Mouse (Mus musculus): ENCODE results near the gene Zcchc13.
A peak's percentile ranks its signal among the peaks of the same experiment; 100 is the strongest.

Gene Zcchc13

GRCm38 (mm10) chrX:103630303-103630702 lies at the start of gene Zcchc13:
Zcchc13 (plus strand) TSS chrX:103630586.
- DNase-seq (ENCODE audit: low read depth, low spot score) = no peak

- no peak for DNase-seq (ENCODE audit: low read depth, low spot score)
Observed at GRCm38 (mm10) chrX:103584262-103584661, 46.1 kb upstream of the Zcchc13 start.

DNA sequence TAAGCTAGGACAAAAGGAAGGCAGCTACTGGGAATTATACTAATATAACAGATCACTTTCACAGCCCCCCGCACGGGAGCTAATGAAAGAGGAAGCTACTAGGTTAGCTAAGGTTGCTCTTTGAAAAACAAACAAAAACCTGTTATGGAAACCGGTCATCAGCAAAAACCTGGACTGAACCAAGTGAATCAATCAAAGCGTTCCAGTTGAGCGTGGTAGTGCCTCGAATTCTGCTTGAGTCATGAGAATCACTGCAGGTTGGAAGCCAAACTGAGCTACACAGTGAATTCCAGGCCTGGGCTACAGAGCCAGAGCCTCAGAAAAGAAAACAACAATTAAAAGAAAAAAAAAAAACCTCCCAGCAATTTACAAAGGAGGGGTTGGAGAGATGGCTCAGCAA lies 38.3 kb upstream of the Zcchc13 start:
- no peak for DNase-seq (ENCODE audit: low read depth, low spot score)

DNA sequence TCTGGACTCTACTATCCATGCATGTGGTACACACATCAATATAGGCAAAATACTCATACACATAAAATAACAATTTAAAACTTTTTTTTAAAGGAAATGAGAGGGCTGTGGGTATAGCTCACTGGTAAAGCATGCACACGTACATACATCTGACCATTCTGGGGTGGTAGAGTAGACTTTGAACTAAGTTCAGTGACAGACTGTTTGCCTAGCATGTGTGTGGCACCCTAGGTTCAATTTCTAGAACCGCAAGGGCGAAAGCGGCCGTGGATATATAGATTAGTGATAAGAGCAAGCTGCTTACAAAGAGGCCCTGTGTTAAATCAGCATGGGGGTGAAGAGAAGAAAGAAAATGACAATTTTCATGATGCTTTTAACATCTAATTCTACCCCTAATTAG lies 27.8 kb upstream of the Zcchc13 start:
- DNase-seq (ENCODE audit: low read depth, low spot score) = no peak

DNA sequence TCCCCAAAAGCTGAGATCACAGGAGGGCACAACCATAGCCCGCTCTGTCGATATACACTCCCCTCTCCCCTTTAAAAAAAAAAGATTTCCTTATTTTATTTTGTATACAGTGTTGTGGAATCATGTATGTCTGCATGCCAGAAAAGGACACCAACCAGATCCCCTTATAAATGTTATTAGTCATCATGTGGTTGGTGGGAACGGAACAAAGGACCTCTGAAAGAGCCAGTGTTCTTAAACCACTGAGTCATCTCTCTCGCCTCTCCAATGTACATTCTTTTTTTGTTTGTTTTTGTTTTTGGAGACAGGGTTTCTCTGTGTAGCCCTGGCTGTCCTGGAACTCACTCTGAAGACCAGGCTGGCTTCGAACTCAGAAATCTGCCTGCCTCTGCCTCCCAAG lies 26.2 kb upstream of the Zcchc13 start:
- no peak for DNase-seq (ENCODE audit: low read depth, low spot score)

- DNase-seq (ENCODE audit: low read depth, low spot score) = no peak
Observed at GRCm38 (mm10) chrX:103605473-103605872, 24.9 kb upstream of the Zcchc13 start.

GRCm38 (mm10) chrX:103610401-103610800 lies 20.0 kb upstream of the Zcchc13 start:
- no peak for DNase-seq (ENCODE audit: low read depth, low spot score)

DNA sequence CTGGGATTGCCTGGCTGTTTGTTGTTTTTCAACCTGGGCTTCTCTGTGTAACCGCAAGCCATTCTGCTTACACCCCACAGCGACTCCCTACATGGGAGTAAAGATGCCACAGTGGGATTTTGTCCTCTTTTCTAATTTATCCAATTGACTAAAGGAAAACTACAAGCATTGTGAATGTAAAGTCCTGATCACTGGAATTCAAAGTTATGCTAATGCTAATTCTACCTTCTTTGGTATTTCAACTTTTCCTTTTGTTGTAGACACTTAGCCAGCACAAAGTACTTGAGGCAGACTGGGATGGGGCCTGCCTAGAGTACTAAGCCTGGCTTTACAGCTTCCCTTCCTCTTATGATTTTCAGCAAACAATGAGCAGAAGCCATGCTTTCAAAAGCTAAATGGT lies 18.9 kb upstream of the Zcchc13 start:
- DNase-seq (ENCODE audit: low read depth, low spot score) = no peak

DNA sequence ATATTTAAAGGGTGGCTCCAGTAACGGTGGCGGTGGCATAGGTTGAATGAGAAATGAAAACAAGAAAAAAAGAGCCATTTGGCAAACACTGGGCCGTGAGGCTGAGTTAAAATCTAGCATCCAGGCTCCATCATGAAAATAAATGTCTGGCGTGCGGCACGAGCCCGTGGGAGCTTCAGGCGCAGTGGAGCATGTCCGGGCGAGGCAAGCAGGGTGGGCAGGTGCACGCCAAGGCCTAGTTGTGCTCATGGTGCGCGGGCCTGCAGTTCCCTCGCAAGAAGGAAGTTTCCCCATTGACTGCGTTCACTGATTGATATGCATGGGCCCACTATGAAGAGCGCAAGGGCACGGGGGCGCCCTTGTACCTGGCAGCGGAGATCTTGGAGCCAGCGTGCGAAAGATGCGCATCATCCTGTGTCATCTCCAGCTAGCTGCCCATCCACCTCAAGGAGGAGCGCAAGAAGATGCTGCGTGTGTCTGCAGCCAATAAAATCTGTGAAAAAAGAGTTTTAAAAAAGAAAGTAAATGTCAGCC lies 15.6 kb upstream of the Zcchc13 start:
- no peak for DNase-seq (ENCODE audit: low read depth, low spot score)

DNA sequence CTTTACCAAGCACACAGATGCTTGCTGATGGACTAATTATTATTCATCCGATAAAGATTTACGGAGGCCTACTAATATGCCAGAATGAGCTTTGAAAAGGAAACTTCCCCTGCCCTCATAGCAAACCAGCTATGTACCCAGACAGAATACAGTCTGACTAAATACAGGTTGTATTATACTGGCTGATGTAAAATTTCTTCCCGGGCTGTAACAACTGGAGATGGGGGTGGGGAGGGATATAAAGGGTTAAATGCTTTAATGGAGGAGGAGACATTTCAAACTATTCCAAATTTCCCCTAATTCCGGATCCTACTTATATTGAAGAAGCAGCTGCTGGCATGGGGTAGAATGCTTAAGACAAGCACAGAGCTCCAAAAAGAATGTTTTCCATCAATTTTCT lies 14.9 kb upstream of the Zcchc13 start:
- no peak for DNase-seq (ENCODE audit: low read depth, low spot score)

DNA sequence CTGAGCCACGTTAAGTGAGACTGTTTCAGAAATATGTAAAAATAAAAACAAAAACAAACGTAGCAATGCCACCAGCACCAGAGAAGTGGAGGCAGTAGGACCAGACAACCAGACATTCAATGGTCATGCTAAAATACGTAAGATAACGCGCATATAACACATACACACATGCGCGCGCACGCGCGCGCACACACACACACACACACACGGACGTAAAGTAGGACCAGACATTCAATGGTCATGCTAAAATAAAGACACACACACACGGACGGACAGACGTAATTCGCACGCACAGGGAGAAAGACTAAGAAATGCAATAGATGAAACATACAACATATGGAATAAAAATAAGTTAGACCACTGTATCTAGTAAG lies 14.2 kb upstream of the Zcchc13 start:
- peak; percentile 54 for DNase-seq (ENCODE audit: low read depth, low spot score)

DNA sequence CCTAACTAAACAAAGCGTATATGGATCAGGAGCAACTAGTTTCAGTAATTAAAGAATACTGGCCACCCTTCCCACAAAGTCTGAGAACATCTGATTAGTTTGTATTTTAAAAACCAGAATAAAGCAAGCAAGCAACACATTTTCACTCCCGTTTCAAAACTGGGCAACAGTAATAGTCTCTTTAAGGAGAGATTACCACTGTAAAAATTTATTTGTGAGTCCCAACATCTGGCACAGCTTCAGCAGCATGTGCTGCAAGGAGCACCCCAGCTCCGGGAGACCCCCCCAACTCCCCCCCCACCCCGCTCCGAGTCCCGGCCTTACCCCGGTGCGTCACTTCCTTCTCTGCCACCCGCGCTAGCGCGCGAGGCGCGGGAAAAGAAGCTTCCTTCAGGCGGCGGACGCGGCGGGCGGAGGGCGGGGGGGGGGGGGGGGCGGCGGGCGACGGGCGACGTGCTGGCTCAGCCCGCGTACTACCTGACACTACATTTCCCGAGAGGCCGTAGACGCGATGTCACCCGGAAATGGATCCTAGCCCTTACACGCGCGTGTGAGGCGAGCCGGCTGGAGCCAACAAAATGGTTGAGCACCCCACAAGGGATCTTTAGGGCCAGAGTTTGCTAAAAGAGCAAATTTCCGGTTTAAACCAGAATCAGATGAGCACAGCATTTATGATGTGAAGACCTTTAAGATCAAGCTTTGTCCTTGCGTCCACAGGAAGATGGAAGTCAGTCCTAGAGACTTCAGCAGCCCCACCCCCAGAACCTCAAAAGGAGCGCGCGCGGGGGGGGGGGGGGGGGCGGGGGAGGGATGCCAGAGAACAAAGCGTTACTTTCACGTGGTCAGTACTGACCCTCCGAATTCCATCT lies 13.6 kb upstream of the Zcchc13 start:
- DNase-seq (ENCODE audit: low read depth, low spot score) = peak; percentile 88

- no peak for DNase-seq (ENCODE audit: low read depth, low spot score)
Observed at GRCm38 (mm10) chrX:103617405-103618095, 12.8 kb upstream of the Zcchc13 start.

DNA sequence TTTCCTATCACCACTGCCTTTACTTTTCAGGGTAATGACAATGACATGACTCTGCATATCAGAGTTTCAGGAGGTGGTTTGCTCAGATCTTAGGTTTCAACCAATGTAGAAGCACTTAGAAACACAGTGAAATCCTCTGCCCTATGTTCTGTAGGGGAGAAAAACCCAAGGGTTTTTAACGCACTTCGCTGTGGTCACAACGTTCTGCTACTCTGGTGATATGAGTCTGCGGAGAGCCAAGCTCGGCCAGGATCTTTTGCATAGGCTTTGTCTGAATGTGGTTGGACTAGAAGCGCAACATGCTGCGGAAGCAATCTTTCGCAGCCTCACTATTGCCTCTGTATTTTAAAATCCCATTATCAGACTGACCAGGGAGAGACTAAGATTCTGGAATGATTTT lies 8.6 kb upstream of the Zcchc13 start:
- no peak for DNase-seq (ENCODE audit: low read depth, low spot score)

DNA sequence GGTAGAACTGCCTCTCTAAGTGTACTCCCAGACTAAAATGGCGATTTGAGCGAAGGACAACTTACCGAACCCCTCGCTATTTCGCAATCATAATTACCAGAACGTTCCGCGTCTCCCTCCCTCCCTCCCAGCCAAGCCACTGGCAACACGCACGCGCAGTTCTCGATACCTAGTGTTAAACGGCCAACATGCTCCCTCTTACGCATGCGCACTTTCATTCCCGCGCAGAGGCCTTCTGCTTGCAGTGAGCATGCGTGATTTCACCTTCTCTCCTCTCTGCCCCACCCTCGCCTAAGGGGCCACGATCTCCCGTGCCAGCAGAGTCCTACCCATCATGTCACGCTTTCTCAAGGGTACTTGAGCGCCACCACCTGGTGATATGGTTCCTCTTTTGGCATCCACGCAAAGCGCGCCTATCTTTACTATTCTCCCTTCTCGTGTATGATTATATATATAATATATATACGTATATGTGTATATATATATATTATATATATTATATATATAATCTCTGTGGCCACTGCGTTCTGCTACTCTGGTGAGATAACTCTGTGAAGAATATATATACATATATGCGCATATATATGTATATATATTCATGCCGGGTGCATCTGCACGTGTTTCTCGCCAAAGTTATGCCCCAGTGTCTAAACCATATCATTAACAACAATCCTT lies 8.0 kb upstream of the Zcchc13 start:
- peak; percentile 97 for DNase-seq (ENCODE audit: low read depth, low spot score)

GRCm38 (mm10) chrX:103622935-103623280 lies 7.5 kb upstream of the Zcchc13 start:
- DNase-seq (ENCODE audit: low read depth, low spot score) = peak; percentile 24

- DNase-seq (ENCODE audit: low read depth, low spot score) = peak; percentile 68
Observed at GRCm38 (mm10) chrX:103623411-103623845, 7.0 kb upstream of the Zcchc13 start.

DNA sequence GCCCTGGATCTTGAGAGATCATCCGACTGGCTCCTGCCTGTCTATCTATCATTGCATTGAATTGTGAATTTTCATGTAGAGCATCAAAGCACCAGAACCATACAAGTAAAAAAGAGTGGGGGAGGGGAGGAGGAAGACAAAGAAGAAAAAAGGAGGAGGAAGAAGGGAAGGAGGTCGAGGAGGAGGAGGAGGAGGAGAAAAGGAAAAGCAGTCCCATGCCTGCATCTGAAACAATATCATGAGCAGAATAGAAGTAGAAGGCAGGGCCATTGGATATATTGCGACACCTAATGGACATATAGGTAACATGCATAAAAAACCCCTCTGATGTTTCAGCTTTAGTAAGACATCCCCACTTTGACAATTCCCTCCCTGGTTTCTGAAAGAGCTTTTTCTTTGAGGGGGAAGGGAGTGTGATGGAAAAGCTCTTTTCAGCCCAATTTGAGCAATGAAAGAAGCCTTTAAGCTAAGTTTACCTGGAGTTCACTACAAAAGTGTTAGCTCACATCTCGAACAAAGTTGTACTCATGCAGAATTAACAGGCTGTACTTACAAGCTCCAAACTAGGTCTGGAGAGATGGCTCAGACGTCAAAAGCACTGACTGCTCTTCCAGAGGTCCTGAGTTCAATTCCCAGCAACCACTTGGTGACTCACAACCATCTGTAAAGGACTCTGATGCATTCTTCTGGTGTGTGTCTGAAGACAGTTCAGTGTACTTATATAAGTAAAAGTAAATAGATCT lies 5.8 kb upstream of the Zcchc13 start:
- DNase-seq (ENCODE audit: low read depth, low spot score) = peak; percentile 56

DNA sequence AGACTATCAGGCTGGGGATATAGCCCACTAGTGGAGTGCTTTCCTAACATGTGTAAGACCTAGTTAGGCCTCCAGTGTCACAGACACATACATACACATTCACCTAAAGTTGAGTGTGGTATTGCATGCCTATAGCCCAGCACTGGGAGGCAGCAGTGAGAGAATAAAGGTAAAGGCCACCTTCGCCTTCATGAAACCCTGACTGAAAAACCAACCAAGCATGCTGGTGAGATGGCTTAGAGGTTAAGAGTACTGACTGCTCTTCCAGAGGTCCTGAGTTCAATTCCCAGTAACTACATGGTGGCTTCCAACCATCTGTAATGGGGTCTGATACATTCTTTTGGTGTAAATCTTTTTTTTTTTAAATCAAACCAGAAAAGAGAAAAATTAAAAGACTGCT lies 1.5 kb upstream of the Zcchc13 start:
- DNase-seq (ENCODE audit: low read depth, low spot score) = peak; percentile 12

GRCm38 (mm10) chrX:103633895-103634294 lies 3.5 kb downstream of the Zcchc13 start:
- DNase-seq (ENCODE audit: low read depth, low spot score) = no peak

- DNase-seq (ENCODE audit: low read depth, low spot score) = no peak
Observed at GRCm38 (mm10) chrX:103636021-103636420, 5.6 kb downstream of the Zcchc13 start.

DNA sequence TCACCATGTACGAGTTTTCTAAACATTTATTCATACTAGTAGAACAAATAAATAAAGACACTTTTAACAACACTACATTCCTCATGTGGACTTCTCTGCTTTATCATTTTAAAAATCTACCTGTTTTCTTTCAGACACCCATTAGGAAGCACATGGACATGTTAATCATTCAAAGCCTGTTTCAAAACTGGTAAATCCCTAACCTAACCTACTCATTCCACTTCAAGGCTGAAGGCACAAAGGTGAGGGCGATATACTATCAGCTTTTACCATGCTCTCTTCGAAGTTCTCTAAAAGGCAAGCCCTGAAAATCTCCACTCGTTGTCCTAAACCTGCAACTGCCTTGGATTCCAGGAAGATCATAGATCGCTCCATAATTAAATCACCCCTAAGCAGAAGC lies 8.2 kb downstream of the Zcchc13 start:
- no peak for DNase-seq (ENCODE audit: low read depth, low spot score)

Data from CD4-positive, CD25-positive, alpha-beta regulatory T cell, adult 2 months (primary cell).